8 mouse cellular contexts compared by ENCODE assay signal in the genomic region with DNA sequence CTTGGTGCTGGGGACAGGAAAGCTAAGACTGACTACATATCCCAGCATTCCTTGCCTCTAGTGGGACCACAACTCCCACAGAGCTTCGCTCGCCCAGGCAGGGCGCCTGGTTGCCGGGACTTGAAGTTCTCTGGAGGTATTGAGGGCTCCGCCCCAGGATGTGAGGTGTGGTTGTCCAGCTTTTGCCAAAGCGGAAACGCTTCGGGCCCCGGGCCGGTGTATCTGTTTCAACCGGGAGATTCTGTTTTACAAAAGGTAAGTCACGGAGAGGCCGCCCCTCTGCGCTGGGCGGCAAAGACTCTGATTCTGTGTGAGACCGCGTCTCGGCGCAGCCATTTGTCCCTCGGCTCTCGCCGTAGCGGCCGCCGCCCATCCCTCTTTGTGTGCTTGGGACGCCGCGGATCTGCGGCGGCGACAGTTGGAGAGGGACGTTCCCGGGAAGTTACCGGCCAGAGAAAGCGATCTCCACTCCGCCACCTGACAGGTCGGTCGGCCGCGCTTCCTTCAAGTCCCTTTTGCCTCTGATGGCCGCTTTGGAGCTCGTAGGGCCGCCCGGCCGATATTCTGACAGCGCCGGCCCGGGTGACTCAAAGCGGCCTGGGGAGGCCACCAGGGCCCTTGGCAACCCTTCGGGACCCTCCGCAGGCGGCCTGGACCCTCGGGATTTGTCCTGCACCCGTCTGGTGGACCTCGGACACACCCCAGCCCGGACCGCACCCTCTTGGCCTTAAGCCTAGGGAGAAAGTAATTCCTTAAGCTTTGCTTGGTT. TPM values are rescaled to one million over a fixed set of nuclear protein-coding genes. Genes with fewer than 3 reads are reported as not detected.
DNase-seq lines count a peak whose midpoint lies in the region; ATAC-seq lines count a peak whose summit lies in the region.

A gene (plus strand): TSS at position 116 of the 769 bp plus-strand sequence.

- H3K9me3 ChIP-seq in heart, embryonic 14.5 days (ENCODE audit: control insufficient read depth, low read length): no peaks in the 10 kb centered on the region
- H3K9me3 ChIP-seq in liver, embryonic 13.5 days (replicated peaks): no peaks in the 10 kb centered on the region
- no peaks in the 10 kb centered on the region for H3K9me3 ChIP-seq in stomach, embryonic 16.5 days (replicated peaks; ENCODE audit: control insufficient read depth, low read length)

- peak; percentile 85 for DNase-seq in c-Kit-negative CD71-positive TER-119-positive erythroid progenitor cells, embryonic 14.5 days (ENCODE audit: low read depth, low spot score)
- DNase-seq in fibroblast of lung, adult 2 months (ENCODE audit: low read depth): peak; percentile 88
- DNase-seq in kidney, postnatal 14 days: peak; percentile 95
- DNase-seq in liver, embryonic 13.5 days: peak; percentile 90
- peak; percentile 88 for DNase-seq in neural tube, embryonic 10.5 days (ENCODE audit: extremely low spot score, low spot score)

- peaks cover 14% of the 10 kb centered on the region for H3K36me3 ChIP-seq in heart, embryonic 14.5 days (ENCODE audit: control insufficient read depth, insufficient read depth, low read length)
- peaks cover 14% of the 10 kb centered on the region for H3K36me3 ChIP-seq in liver, embryonic 13.5 days
- no peaks in the 10 kb centered on the region for H3K36me3 ChIP-seq in stomach, embryonic 16.5 days (ENCODE audit: control insufficient read depth, insufficient read depth, low read length)

- peaks cover 0 to 6% of the 10 kb centered on the region in 2 experiments; a peak in 2 of 4 replicates for H3K4me1 ChIP-seq in heart, embryonic 14.5 days (ENCODE audit: control insufficient read depth in 2 of 2, insufficient read depth in 2 of 2, low read length in 2 of 2)
- peaks cover 21% of the 10 kb centered on the region for H3K4me1 ChIP-seq in liver, embryonic 13.5 days (replicated peaks)
- peaks cover 7% of the 10 kb centered on the region; the same call in 1 of the 2 replicates for H3K4me1 ChIP-seq in stomach, embryonic 16.5 days (ENCODE audit: control insufficient read depth, insufficient read depth, low read length)

- peak within 1 kb of the TSS; percentile 74 to 81 for H3K4me3 ChIP-seq in heart, embryonic 14.5 days (ENCODE audit: control insufficient read depth in 1 of 2, insufficient read depth in 1 of 2, low read depth in 1 of 2, low read length in 2 of 2)
- peak within 1 kb of the TSS; percentile 99 for H3K4me3 ChIP-seq in liver, embryonic 13.5 days (replicated peaks)
- H3K4me3 ChIP-seq in stomach, embryonic 16.5 days (replicated peaks; ENCODE audit: low read length): peak within 1 kb of the TSS; percentile 68

- WGBS in heart, embryonic 14.5 days: under 1% methylated on average over 57 of the region's 57 CpGs
- under 1% methylated on average over 57 of the region's 57 CpGs for WGBS in liver, embryonic 13.5 days (ENCODE audit: insufficient replicate concordance)
- WGBS in stomach, embryonic 16.5 days: under 1% methylated on average over 57 of the region's 57 CpGs

- H3K27ac ChIP-seq in heart, embryonic 14.5 days (replicated peaks in 1 of 2; ENCODE audit: control insufficient read depth in 1 of 2, insufficient read depth in 1 of 2, low read depth in 2 of 2, low read length in 2 of 2): peak within 1 kb of the TSS; percentile 74 to 84
- peak within 1 kb of the TSS; percentile 88 for H3K27ac ChIP-seq in liver, embryonic 13.5 days
- H3K27ac ChIP-seq in stomach, embryonic 16.5 days (ENCODE audit: low read length): peak within 1 kb of the TSS; percentile 87

- 0 out of 2 replicates have a peak, but pooled peaks cover 3% of the 10 kb centered on the region for H3K27me3 ChIP-seq in heart, embryonic 14.5 days (ENCODE audit: control insufficient read depth, insufficient read depth, low read length)
- no peaks in the 10 kb centered on the region for H3K27me3 ChIP-seq in liver, embryonic 13.5 days
- H3K27me3 ChIP-seq in stomach, embryonic 16.5 days (ENCODE audit: control insufficient read depth, insufficient read depth, low read length): no peaks in the 10 kb centered on the region

- peak; percentile 100 for ATAC-seq in CD4-positive, CD25-positive, alpha-beta regulatory T cell, adult 4 months
- peak; percentile 98 for ATAC-seq in heart, embryonic 14.5 days (ENCODE audit: insufficient number of reproducible peaks, insufficient read depth, low FRiP score, low read depth)
- peak; percentile 99 for ATAC-seq in liver, embryonic 13.5 days (ENCODE audit: low read depth)
- peak; percentile 99 for ATAC-seq in stomach, embryonic 16.5 days (ENCODE audit: insufficient read depth, low FRiP score)

- peak within 1 kb of the TSS; percentile 63 for H3K4me2 ChIP-seq in heart, embryonic 14.5 days (ENCODE audit: low read length)
- H3K4me2 ChIP-seq in liver, embryonic 13.5 days: peak within 1 kb of the TSS; percentile 71
- peak within 1 kb of the TSS; percentile 68 for H3K4me2 ChIP-seq in stomach, embryonic 16.5 days (ENCODE audit: low read depth, low read length)

- peak within 1 kb of the TSS; percentile 92 for H3K9ac ChIP-seq in heart, embryonic 14.5 days (ENCODE audit: low read length)
- H3K9ac ChIP-seq in liver, embryonic 13.5 days: peak within 1 kb of the TSS; percentile 96
- H3K9ac ChIP-seq in stomach, embryonic 16.5 days (ENCODE audit: low read length): peak within 1 kb of the TSS; percentile 83

RNA-seq across cellular contexts. Expression of the gene that starts here (rescaled TPM):
- polyA plus RNA-seq in CD4-positive, CD25-positive, alpha-beta regulatory T cell, adult 4 months (2017; shearing (Covaris generic)): 10 to 100 TPM; 85.0 to 94.7 TPM
- 73.3 and 73.4 TPM in 2 replicates for polyA plus RNA-seq in heart, embryonic 14.5 days (2014; fragmentation: Nextera tagmentation; extraction: Ambion mirVana)
- 30.9 and 42.0 TPM in 2 replicates for polyA plus RNA-seq in liver, embryonic 13.5 days (2015; fragmentation: Nextera tagmentation; extraction: Ambion mirVana)
- 77.1 and 81.1 TPM in 2 replicates for polyA plus RNA-seq in stomach, embryonic 16.5 days (2015; fragmentation: Nextera tagmentation; extraction: Ambion mirVana)

Comparison
In these comparisons a context has a peak if more than half of its experiments do, and no peak if none do; other contexts are left out.
1. Peak in every context shown above with its lines: DNase-seq, ATAC-seq, H3K4me3 ChIP-seq and H3K27ac ChIP-seq.